In the genomic region with DNA sequence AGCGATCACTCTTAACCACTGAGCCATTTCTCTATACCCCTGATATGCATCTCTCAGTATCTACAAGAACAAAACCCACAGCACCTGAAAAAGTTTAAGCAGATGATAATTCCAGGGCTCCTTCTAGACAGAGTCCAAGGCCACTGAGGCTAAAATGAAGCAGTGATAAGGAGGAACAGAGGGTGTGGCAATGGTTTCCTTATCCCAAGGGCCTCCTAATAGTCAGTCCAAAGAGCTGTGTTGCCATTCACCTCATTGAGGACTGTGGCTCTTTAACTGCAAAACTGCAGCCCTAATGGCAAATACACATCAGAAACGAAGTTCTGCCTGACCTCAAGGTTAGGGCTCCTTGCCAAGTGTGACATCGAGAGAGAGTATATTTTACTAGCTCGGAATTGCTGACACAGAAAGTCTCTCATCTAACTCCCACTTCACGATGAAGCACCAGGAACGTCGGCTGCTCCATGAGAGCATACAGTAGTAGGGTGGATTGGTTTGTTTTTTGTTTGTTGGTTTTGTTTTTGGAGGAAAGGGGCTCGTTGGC, we compare ENCODE assay signal across 12 mouse cellular contexts. TPM values are rescaled to one million over a fixed set of nuclear protein-coding genes. Genes with fewer than 3 reads are reported as not detected.
DNase-seq lines count a peak whose midpoint lies in the region; ATAC-seq lines count a peak whose summit lies in the region.
"Had no signal": no experiment of that assay in that cellular context is flagged by ENCODE, and none has a peak within 500 bp of the region (broad histone marks: within the 10 kb centered on the region; RNA-seq: fewer than 3 reads in every experiment).

No protein-coding gene starts in this region.

- intact Hi-C loops in gastrocnemius, postnatal 14 days (cut with DNase I; ENCODE audit: low total_unique reads) = no loop called here
- intact Hi-C loops in heart, postnatal 14 days (cut with DNase I) = loop anchor here (10.0 kb wide), 1 partner anchor 404 kb away; a partner anchor contains a TSS

- ATAC-seq in liver, embryonic 11.5 days (replicated peaks; ENCODE audit: low FRiP score) = no peak
- ATAC-seq in forebrain, embryonic 14.5 days = no peak
- ATAC-seq: hindbrain, embryonic 16.5 days had no signal

- H3K4me3 ChIP-seq in liver, embryonic 11.5 days (ENCODE audit: low read depth, low read length) = no peak overlapping the region
- H3K4me3 ChIP-seq in forebrain, embryonic 14.5 days (ENCODE audit: low read depth, low read length) = no peak overlapping the region

- H3K4me1 ChIP-seq in liver, embryonic 11.5 days (replicated peaks; ENCODE audit: control insufficient read depth, insufficient read depth, low read length) = peaks cover 25% of the 10 kb centered on the region
- H3K4me1 ChIP-seq in forebrain, embryonic 14.5 days (ENCODE audit: control insufficient read depth, insufficient read depth, low read length) = peaks cover 6% of the 10 kb centered on the region; the same call in 1 of the 2 replicates

- no peak overlapping the region for H3K9ac ChIP-seq in liver, embryonic 11.5 days (ENCODE audit: low read depth, low read length)
- no peak overlapping the region for H3K9ac ChIP-seq in forebrain, embryonic 14.5 days (ENCODE audit: low read length)
- H3K9ac ChIP-seq: embryonic facial prominence, embryonic 13.5 days had no signal

- peak; percentile 31 for DNase-seq in gastrocnemius, postnatal 14 days
- no peak for DNase-seq in gastrocnemius, postnatal 4 days (ENCODE audit: low spot score in 2 of 2)
- peak; percentile 62 for DNase-seq in 416B (ENCODE audit: low read depth)
- DNase-seq in heart, postnatal 14 days = peak; percentile 20 to 70
- DNase-seq in liver, embryonic 11.5 days (ENCODE audit: low spot score) = no peak
- no peak for DNase-seq in T-cell, adult 2 months (ENCODE audit: low spot score)
- DNase-seq in retina, embryonic 14.5 days (ENCODE audit: low spot score) = no peak
- no peak for DNase-seq in forebrain, embryonic 14.5 days (ENCODE audit: low spot score)
- DNase-seq: thymus, postnatal 25 days had no signal

- WGBS in liver, embryonic 11.5 days = 73% methylated on average over 8 of the region's 8 CpGs
- 84% methylated on average over 8 of the region's 8 CpGs for WGBS in forebrain, embryonic 14.5 days

- H3K36me3 ChIP-seq in liver, embryonic 11.5 days (ENCODE audit: control insufficient read depth, insufficient read depth, low read length) = no peaks in the 10 kb centered on the region
- H3K36me3 ChIP-seq in forebrain, embryonic 14.5 days (ENCODE audit: control insufficient read depth, insufficient read depth, low read length) = no peaks in the 10 kb centered on the region

- no peak overlapping the region for H3K27ac ChIP-seq in liver, embryonic 11.5 days (ENCODE audit: low read depth, low read length)
- H3K27ac ChIP-seq in forebrain, embryonic 14.5 days (ENCODE audit: low read depth, low read length) = no peak overlapping the region
- H3K27ac ChIP-seq: embryonic facial prominence, embryonic 13.5 days had no signal

- no peaks in the 10 kb centered on the region for H3K9me3 ChIP-seq in liver, embryonic 11.5 days (ENCODE audit: control insufficient read depth, low read length)
- H3K9me3 ChIP-seq in forebrain, embryonic 14.5 days (replicated peaks; ENCODE audit: control insufficient read depth, low read length) = no peaks in the 10 kb centered on the region
- H3K9me3 ChIP-seq: embryonic facial prominence, embryonic 13.5 days had no signal

- no peaks in the 10 kb centered on the region for H3K27me3 ChIP-seq in liver, embryonic 11.5 days (replicated peaks; ENCODE audit: control insufficient read depth, insufficient read depth, low read length)
- no peaks in the 10 kb centered on the region for H3K27me3 ChIP-seq in forebrain, embryonic 14.5 days (replicated peaks; ENCODE audit: control insufficient read depth, insufficient read depth, low read length)
- H3K27me3 ChIP-seq: embryonic facial prominence, embryonic 13.5 days had no signal

- H3K4me2 ChIP-seq in liver, embryonic 11.5 days = peak overlapping the region; percentile 73
- H3K4me2 ChIP-seq in forebrain, embryonic 14.5 days (ENCODE audit: low read length) = no peak overlapping the region

RNA-seq across cellular contexts. Expression of a gene that starts 2.2 kb away (rescaled TPM):
- 10 to 100 TPM; 48.5 to 80.7 TPM for total RNA-seq in gastrocnemius, postnatal 14 days (2021)
- 10 to 100 TPM; 47.3 to 51.2 TPM for total RNA-seq in gastrocnemius, postnatal 4 days (2021)
- 100 to 1,000 TPM; 257 to 276 TPM for total RNA-seq in heart, postnatal 14 days (2021)
- 52.8 and 63.7 TPM in 2 replicates for polyA plus RNA-seq in liver, embryonic 11.5 days (2014; fragmentation: Nextera tagmentation; extraction: Ambion mirVana)
- 20.3 and 21.0 TPM in 2 replicates for polyA plus RNA-seq in forebrain, embryonic 14.5 days (2014; fragmentation: Nextera tagmentation; extraction: Ambion mirVana)

RNA-seq across cellular contexts. Expression of a gene that starts 31.6 kb away (rescaled TPM):
- total RNA-seq in gastrocnemius, postnatal 14 days (2021) = 10 to 100 TPM; 52.8 to 60.5 TPM
- 10 to 100 TPM; 69.3 to 81.8 TPM for total RNA-seq in gastrocnemius, postnatal 4 days (2021)
- 10 to 100 TPM; 54.1 to 56.9 TPM for total RNA-seq in heart, postnatal 14 days (2021)
- 89.2 and 90.7 TPM in 2 replicates for polyA plus RNA-seq in liver, embryonic 11.5 days (2014; fragmentation: Nextera tagmentation; extraction: Ambion mirVana)
- 116 and 127 TPM in 2 replicates for polyA plus RNA-seq in forebrain, embryonic 14.5 days (2014; fragmentation: Nextera tagmentation; extraction: Ambion mirVana)

RNA-seq across cellular contexts. Expression of a gene that starts 41.7 kb away (rescaled TPM):
- total RNA-seq in gastrocnemius, postnatal 14 days (2021) = 10 to 100 TPM; 25.9 to 33.0 TPM
- total RNA-seq in gastrocnemius, postnatal 4 days (2021) = 10 to 100 TPM; 53.9 to 63.6 TPM
- 10 to 100 TPM; 46.4 to 52.0 TPM for total RNA-seq in heart, postnatal 14 days (2021)
- 215 and 224 TPM in 2 replicates for polyA plus RNA-seq in liver, embryonic 11.5 days (2014; fragmentation: Nextera tagmentation; extraction: Ambion mirVana)
- 151 and 175 TPM in 2 replicates for polyA plus RNA-seq in forebrain, embryonic 14.5 days (2014; fragmentation: Nextera tagmentation; extraction: Ambion mirVana)

RNA-seq across cellular contexts. Expression of a gene that starts 46.9 kb away (rescaled TPM):
- under 1 TPM; 0.06 to 0.09 TPM for total RNA-seq in gastrocnemius, postnatal 14 days (2021)
- total RNA-seq in gastrocnemius, postnatal 4 days (2021) = not detected
- under 1 TPM; 0.07 to 0.14 TPM for total RNA-seq in heart, postnatal 14 days (2021)
- not detected in 2 replicates for polyA plus RNA-seq in liver, embryonic 11.5 days (2014; fragmentation: Nextera tagmentation; extraction: Ambion mirVana)
- polyA plus RNA-seq in forebrain, embryonic 14.5 days (2014; fragmentation: Nextera tagmentation; extraction: Ambion mirVana) = not detected in 2 replicates
- total RNA-seq: neutrophil, adult 5-6 weeks had no signal
- polyA plus RNA-seq: embryonic facial prominence, embryonic 13.5 days had no signal

Comparison
In these comparisons a context has a peak if more than half of its experiments do, and no peak if none do; other contexts are left out.
1. DNase-seq: peak in gastrocnemius, postnatal 14 days (single experiment), 416B (single experiment) and heart, postnatal 14 days (2 of 2); none in gastrocnemius, postnatal 4 days (0 of 2), liver, embryonic 11.5 days (single experiment), T-cell, adult 2 months (single experiment), retina, embryonic 14.5 days (single experiment) and forebrain, embryonic 14.5 days (single experiment).